Mouse (Mus musculus) adrenal gland, adult (tissue): ENCODE measurements at regions not wholly inside any gene's neighbourhood (a gene's known extent, or its start where the extent isn't known, plus 50 kb on each side); places are given as distances from the start of the nearest gene placed in this dataset.
A peak's percentile ranks its signal among the peaks of the same experiment; 100 is the strongest.

Source experiments
- DNase-seq, 2 experiments: peaks; one replicate each; pipeline ENCODE4 v3.0.0; 2022 to 2023; ENCODE audit warnings: low spot score in 1 of 2; ENCODE audit not compliant: inconsistent age in 2 of 2

DNA sequence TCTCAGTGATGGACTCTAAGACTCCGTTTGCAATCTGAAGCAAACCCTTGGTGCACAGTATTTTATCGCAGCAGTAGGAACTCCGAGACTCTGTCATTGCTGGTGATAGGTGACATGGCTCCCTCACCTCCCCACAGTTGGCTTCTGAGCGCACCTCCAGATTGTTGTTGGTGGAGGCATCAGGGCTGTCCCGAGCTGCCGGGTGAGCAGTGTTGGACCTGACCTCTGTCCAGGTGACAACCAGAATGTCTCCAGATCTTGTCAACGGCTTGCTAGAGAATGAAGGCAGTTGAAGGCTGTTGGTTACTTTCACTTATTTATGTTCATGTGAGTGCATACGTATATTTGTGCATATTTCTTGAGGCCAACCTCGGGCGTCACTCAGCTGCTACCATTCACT, 55.0 kb upstream of the Eef2kmt start:
- DNase-seq, result no peak

DNA sequence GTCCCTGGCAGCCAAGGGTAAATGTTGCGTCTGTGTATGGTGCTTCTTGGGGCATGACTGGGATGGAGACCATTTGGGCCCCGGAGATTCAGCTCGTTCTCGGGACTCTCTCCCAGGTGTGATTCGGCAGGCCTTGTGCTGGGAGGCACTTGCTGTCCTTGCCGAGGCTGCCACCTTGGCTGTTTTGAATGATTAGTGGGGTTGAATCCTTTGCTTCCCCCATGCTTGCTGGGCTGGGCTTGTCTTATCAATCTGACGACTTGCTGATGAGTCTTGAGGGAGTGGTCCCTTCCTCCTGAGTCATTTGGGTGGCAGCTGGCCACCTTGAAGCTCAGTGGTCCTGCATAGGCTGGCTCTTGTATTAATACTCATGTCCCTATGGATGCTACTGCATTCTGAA, 52.0 kb upstream of the Eef2kmt start:
- no peak for DNase-seq

DNA sequence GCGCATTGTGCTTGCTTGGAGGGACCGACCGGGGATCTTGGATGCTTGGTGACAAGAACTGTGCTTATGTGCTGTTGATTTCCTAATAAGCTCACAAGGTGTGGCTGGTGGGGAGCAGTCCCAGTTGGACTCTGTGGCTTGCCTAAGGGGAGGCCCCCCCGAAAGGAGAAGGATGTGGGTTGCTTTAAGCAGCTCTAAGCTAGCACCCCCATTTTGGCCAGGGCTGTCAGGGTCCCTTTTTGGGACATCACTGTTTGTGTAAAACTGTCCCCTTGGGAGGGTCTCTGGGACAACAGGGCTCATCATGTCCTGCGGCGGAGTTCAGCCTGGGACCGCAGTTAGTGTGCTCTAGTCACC, 51.4 kb upstream of the Eef2kmt start:
- no peak for DNase-seq

- DNase-seq, result peak; percentile 87 to 98
Measured at GRCm38 (mm10) chr16:5306588-5307248, 50.9 kb upstream of the Eef2kmt start.
